Mouse (Mus musculus): ENCODE measurements around the gene Gal3st2. TPM values are rescaled to one million over a fixed set of nuclear protein-coding genes. Genes with fewer than 3 reads are reported as not detected.
"Not testable (repeated sequence)": the region's sequence is repeated elsewhere in the genome, so short reads cannot be mapped to it uniquely, and the experiment has no call there.

The Gal3st2 gene
- polyA plus RNA-seq (2014; fragmentation: Nextera tagmentation; extraction: Ambion mirVana): 0.24 TPM in 1 of 2 replicates, not detected in the other

DNA sequence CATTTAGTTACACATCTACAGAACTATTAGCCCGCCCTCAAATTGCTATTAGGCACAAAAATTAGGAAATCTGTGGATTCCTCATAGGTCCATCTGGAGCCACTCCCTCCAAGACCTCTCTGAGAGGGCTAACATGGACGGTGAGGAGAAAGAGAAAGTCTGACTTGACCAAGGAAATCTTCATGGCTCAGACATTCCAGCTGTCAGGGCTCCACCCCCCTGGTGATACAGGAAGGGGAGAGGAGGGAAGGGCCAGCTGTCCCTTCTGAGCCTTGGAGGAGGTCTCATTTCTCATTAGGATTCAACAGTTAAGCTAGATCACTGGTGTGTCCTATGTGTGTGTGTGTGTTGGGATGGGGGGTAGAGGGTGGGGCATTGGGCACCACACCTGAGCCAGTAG lies at the start of gene Gal3st2:
Gal3st2 (plus strand) TSS at position 259 of the 400 bp plus-strand sequence.
- H3K27me3 ChIP-seq (ENCODE audit: control insufficient read depth, insufficient read depth, low read length); H3K4me3 ChIP-seq (replicated peaks; ENCODE audit: low read depth, low read length); DNase-seq; H3K9me3 ChIP-seq (ENCODE audit: control insufficient read depth, low read length); H3K36me3 ChIP-seq (ENCODE audit: control insufficient read depth, insufficient read depth, low read length); H3K9ac ChIP-seq (replicated peaks; ENCODE audit: low read length); H3K4me1 ChIP-seq (ENCODE audit: control insufficient read depth, insufficient read depth, low read length); ATAC-seq (ENCODE audit: low FRiP score, low TSS enrichment); H3K4me2 ChIP-seq (ENCODE audit: low read length); H3K27ac ChIP-seq (replicated peaks; ENCODE audit: low read depth, low read length): not testable (repeated sequence)
- WGBS: 76% methylated on average over 2 of the region's 2 CpGs

DNA sequence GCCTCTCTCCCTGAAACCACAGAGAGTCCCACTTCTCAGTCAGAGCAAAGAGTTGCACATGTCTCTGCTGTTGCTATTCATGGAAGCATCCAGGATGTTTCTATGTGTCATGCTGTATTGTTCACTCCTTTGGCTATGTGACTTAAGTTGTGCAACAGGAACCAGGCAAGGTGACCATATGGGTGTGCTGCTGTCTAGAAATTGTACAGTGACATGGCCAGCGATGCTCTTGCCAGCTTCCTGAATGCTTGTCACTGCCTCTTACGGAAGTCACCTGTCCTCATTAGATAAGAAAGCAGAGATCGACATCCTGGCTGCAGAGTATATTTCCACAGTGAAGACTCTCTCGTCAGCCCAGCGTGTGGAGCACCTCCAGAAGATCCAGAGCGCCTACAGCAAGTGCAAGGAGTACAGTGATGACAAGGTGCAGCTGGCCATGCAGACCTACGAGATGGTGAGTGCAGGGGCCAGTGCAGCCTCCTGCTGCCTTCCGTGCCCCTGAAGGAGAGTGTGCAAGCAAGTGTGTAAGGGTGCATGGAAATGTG lies 49.5 kb upstream of the Gal3st2 start:
- H3K4me3 ChIP-seq (replicated peaks; ENCODE audit: low read depth, low read length): no peak overlapping the region
- 94% methylated on average over 8 of the region's 8 CpGs for WGBS

GRCm38 (mm10) chr1:93817823-93818532 lies 43.1 kb upstream of the Gal3st2 start:
- H3K36me3 ChIP-seq (ENCODE audit: control insufficient read depth, insufficient read depth, low read length): peaks cover 80% of the 10 kb centered on the region
- H3K9ac ChIP-seq (replicated peaks; ENCODE audit: low read length): no peak overlapping the region
- H3K27me3 ChIP-seq (ENCODE audit: control insufficient read depth, insufficient read depth, low read length): no peaks in the 10 kb centered on the region
- H3K4me2 ChIP-seq (ENCODE audit: low read length): no peak overlapping the region
- 95% methylated on average over 8 of the region's 8 CpGs for WGBS
- no peak overlapping the region for H3K4me3 ChIP-seq (replicated peaks; ENCODE audit: low read depth, low read length)
- H3K9me3 ChIP-seq (ENCODE audit: control insufficient read depth, low read length): no peaks in the 10 kb centered on the region
- ATAC-seq (ENCODE audit: low FRiP score, low TSS enrichment) (no peak), DNase-seq (no peak)
- no peaks in the 10 kb centered on the region for H3K4me1 ChIP-seq (ENCODE audit: control insufficient read depth, insufficient read depth, low read length)
- no peak overlapping the region for H3K27ac ChIP-seq (replicated peaks; ENCODE audit: low read depth, low read length)

More for the DNA sequence above, 49.5 kb upstream of the Gal3st2 start:
- no peaks in the 10 kb centered on the region for H3K27me3 ChIP-seq (ENCODE audit: control insufficient read depth, insufficient read depth, low read length)
- DNase-seq (no peak), ATAC-seq (ENCODE audit: low FRiP score, low TSS enrichment) (no peak)
- H3K27ac ChIP-seq (replicated peaks; ENCODE audit: low read depth, low read length): no peak overlapping the region
- H3K9me3 ChIP-seq (ENCODE audit: control insufficient read depth, low read length): no peaks in the 10 kb centered on the region
- no peak overlapping the region for H3K4me2 ChIP-seq (ENCODE audit: low read length)
- H3K9ac ChIP-seq (replicated peaks; ENCODE audit: low read length): no peak overlapping the region
- peaks cover 83% of the 10 kb centered on the region for H3K36me3 ChIP-seq (ENCODE audit: control insufficient read depth, insufficient read depth, low read length)
- H3K4me1 ChIP-seq (ENCODE audit: control insufficient read depth, insufficient read depth, low read length): no peaks in the 10 kb centered on the region

DNA sequence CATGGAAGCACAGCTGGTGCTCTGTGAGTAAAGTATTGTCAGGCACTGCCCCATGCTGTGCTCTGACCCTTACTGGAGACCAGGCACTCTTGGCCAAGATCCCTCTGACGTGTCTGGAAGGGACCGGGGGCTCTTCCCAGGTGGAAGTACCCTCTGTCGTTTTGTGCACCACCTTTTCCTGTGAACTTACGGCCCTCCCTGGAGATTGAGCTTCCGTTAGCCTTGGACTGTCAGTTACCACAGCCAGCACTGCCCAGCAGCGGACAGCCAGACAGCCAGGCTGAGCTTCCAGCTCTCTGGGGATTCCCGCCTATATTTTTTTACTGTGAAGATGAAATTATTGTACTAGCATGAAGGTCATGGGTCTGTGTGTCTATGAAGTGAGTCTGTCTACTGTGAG lies 42.4 kb upstream of the Gal3st2 start:
- WGBS: 81% methylated on average over 7 of the region's 7 CpGs
- no peak for ATAC-seq (ENCODE audit: low FRiP score, low TSS enrichment)
- no peak overlapping the region for H3K4me2 ChIP-seq (ENCODE audit: low read length)

GRCm38 (mm10) chr1:93823796-93824495 lies 37.2 kb upstream of the Gal3st2 start:
- Histone ChIP-seq H3K4me3 (replicated peaks; ENCODE audit: low read depth, low read length) (no peak overlapping the region), H3K4me1 (ENCODE audit: control insufficient read depth, insufficient read depth, low read length) (peaks cover 10% of the 10 kb centered on the region), H3K36me3 (ENCODE audit: control insufficient read depth, insufficient read depth, low read length) (peaks cover 20% of the 10 kb centered on the region), H3K9me3 (ENCODE audit: control insufficient read depth, low read length) (no peaks in the 10 kb centered on the region), H3K27me3 (ENCODE audit: control insufficient read depth, insufficient read depth, low read length) (no peaks in the 10 kb centered on the region), H3K9ac (replicated peaks; ENCODE audit: low read length) (no peak overlapping the region; the same call in 1 of the 2 replicates), H3K4me2 (ENCODE audit: low read length) (peak overlapping the region; percentile 95; the same call in 1 of the 2 replicates), H3K27ac (replicated peaks; ENCODE audit: low read depth, low read length) (peak overlapping the region; percentile 95; the same call in 1 of the 2 replicates)
- 85% methylated on average over 3 of the region's 3 CpGs for WGBS
- ATAC-seq (ENCODE audit: low FRiP score, low TSS enrichment): no peak
- DNase-seq: no peak

More for the DNA sequence above, 42.4 kb upstream of the Gal3st2 start:
- Histone ChIP-seq H3K36me3 (ENCODE audit: control insufficient read depth, insufficient read depth, low read length) (peaks cover 73% of the 10 kb centered on the region), H3K27me3 (ENCODE audit: control insufficient read depth, insufficient read depth, low read length) (no peaks in the 10 kb centered on the region), H3K4me1 (ENCODE audit: control insufficient read depth, insufficient read depth, low read length) (no peaks in the 10 kb centered on the region), H3K4me3 (replicated peaks; ENCODE audit: low read depth, low read length) (no peak overlapping the region), H3K9ac (replicated peaks; ENCODE audit: low read length) (no peak overlapping the region), H3K9me3 (ENCODE audit: control insufficient read depth, low read length) (no peaks in the 10 kb centered on the region), H3K27ac (replicated peaks; ENCODE audit: low read depth, low read length) (no peak overlapping the region)
- DNase-seq: no peak

DNA sequence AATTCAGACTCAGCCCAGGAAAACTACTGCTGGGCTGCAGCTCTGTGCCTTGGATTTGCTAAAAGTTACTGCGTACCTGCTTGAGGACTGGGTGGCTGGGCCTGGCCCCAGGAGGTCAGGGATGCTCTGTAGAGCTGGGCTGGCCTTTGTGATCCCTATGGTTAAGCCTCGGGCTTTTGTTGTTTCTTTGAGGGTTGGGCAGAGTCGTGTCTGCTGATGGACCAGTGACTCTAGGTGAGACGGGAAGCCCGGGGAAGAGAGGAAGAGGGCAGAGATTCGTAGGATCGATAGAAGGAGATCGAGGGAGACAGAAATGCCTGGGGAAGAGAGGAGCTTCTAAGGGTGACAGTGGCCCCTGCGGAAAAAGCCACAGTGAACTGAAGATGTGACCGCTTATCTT lies 36.5 kb upstream of the Gal3st2 start, which contains the start of gene D2hgdh:
D2hgdh (plus strand) TSS at position 301 of the 400 bp plus-strand sequence.
- Histone ChIP-seq H3K9ac (replicated peaks; ENCODE audit: low read length) (peak within 1 kb of the TSS; percentile 68), H3K27ac (replicated peaks; ENCODE audit: low read depth, low read length) (peak within 1 kb of the TSS; percentile 95), H3K4me1 (ENCODE audit: control insufficient read depth, insufficient read depth, low read length) (peaks cover 10% of the 10 kb centered on the region), H3K9me3 (ENCODE audit: control insufficient read depth, low read length) (no peaks in the 10 kb centered on the region), H3K4me3 (replicated peaks; ENCODE audit: low read depth, low read length) (peak within 1 kb of the TSS; percentile 58), H3K27me3 (ENCODE audit: control insufficient read depth, insufficient read depth, low read length) (no peaks in the 10 kb centered on the region), H3K4me2 (ENCODE audit: low read length) (peak within 1 kb of the TSS; percentile 95), H3K36me3 (ENCODE audit: control insufficient read depth, insufficient read depth, low read length) (peaks cover 14% of the 10 kb centered on the region)
- DNase-seq: no peak
- WGBS: 3% methylated on average over 10 of the region's 10 CpGs
- peak; percentile 9; the same call in 1 of the 2 replicates for ATAC-seq (ENCODE audit: low FRiP score, low TSS enrichment)

DNA sequence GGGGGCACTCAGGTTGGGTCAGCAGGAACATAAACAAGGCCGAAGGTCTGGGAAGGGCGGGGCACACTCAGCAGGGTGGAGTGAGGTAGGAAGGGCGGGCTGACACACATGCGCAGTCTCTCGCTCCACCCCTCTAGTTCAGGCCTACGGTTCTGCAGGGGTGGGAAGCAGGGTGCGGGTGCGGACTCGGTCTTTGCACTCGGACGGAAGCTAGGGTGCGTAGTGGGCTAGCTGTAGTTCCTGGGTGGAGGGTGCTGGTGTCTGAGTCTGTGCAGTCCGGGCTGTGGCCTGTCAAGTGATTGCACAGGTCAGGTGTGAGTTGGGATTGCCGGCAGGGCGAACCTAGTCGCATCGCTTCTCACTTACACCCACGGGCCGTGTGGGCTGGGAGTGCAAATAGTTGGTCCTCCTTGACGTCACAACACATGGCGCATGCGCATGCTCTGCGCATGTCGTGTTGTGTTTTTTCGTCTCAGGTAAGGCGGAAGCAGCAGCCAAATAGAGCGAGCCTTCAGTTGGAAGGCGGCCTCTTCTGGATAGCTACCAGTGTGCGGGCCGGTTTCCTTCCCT lies 35.9 kb upstream of the Gal3st2 start:
- WGBS: under 1% methylated on average over 30 of the region's 30 CpGs
- no peaks in the 10 kb centered on the region for H3K9me3 ChIP-seq (ENCODE audit: control insufficient read depth, low read length)

GRCm38 (mm10) chr1:93825771-93826539 lies 35.2 kb upstream of the Gal3st2 start:
- no peaks in the 10 kb centered on the region for H3K27me3 ChIP-seq (ENCODE audit: control insufficient read depth, insufficient read depth, low read length)
- peak overlapping the region; percentile 95 for H3K4me2 ChIP-seq (ENCODE audit: low read length)
- H3K27ac ChIP-seq (replicated peaks; ENCODE audit: low read depth, low read length): peak overlapping the region; percentile 95
- H3K9me3 ChIP-seq (ENCODE audit: control insufficient read depth, low read length): no peaks in the 10 kb centered on the region
- H3K36me3 ChIP-seq (ENCODE audit: control insufficient read depth, insufficient read depth, low read length): peaks cover 6% of the 10 kb centered on the region
- peaks cover 10% of the 10 kb centered on the region for H3K4me1 ChIP-seq (ENCODE audit: control insufficient read depth, insufficient read depth, low read length)
- ATAC-seq (ENCODE audit: low FRiP score, low TSS enrichment) (peak; percentile 34; the same call in 1 of the 2 replicates), DNase-seq (no peak)
- WGBS: 37% methylated on average over 27 of the region's 27 CpGs
- H3K4me3 ChIP-seq (replicated peaks; ENCODE audit: low read depth, low read length): peak overlapping the region; percentile 58
- peak overlapping the region; percentile 68 for H3K9ac ChIP-seq (replicated peaks; ENCODE audit: low read length)

More for the DNA sequence above, 35.9 kb upstream of the Gal3st2 start:
- ATAC-seq (ENCODE audit: low FRiP score, low TSS enrichment) (peak; percentile 96), DNase-seq (peak; percentile 98)
- peaks cover 10% of the 10 kb centered on the region for H3K4me1 ChIP-seq (ENCODE audit: control insufficient read depth, insufficient read depth, low read length)
- H3K9ac ChIP-seq (replicated peaks; ENCODE audit: low read length): peak overlapping the region; percentile 68
- no peaks in the 10 kb centered on the region for H3K27me3 ChIP-seq (ENCODE audit: control insufficient read depth, insufficient read depth, low read length)
- H3K4me2 ChIP-seq (ENCODE audit: low read length): peak overlapping the region; percentile 95
- peak overlapping the region; percentile 95 for H3K27ac ChIP-seq (replicated peaks; ENCODE audit: low read depth, low read length)
- H3K36me3 ChIP-seq (ENCODE audit: control insufficient read depth, insufficient read depth, low read length): peaks cover 9% of the 10 kb centered on the region
- H3K4me3 ChIP-seq (replicated peaks; ENCODE audit: low read depth, low read length): peak overlapping the region; percentile 58
